Mouse (Mus musculus): ENCODE measurements around the gene Sgip1. TPM values are rescaled to one million over a fixed set of nuclear protein-coding genes. Genes with fewer than 3 reads are reported as not detected.

Gene Sgip1
- polyA plus RNA-seq, 1 experiment from 2014 or later: 21.6 TPM

- no peaks in the 10 kb centered on the region for H3K9me3 ChIP-seq (replicated peaks; ENCODE audit: control insufficient read depth, low read length)
- DNase-seq (ENCODE audit: low spot score): no peak
- no peaks in the 10 kb centered on the region for H3K27me3 ChIP-seq (replicated peaks; ENCODE audit: control insufficient read depth, insufficient read depth, low read length)
- no peak overlapping the region for H3K27ac ChIP-seq (ENCODE audit: low read depth, low read length)
- no peaks in the 10 kb centered on the region for H3K4me1 ChIP-seq (ENCODE audit: control insufficient read depth, insufficient read depth, low read length)
- WGBS: 91% methylated on average over 14 of the region's 14 CpGs
- H3K4me3 ChIP-seq (ENCODE audit: low read depth, low read length): no peak overlapping the region
- H3K4me2 ChIP-seq (ENCODE audit: low read length): no peak overlapping the region
- H3K36me3 ChIP-seq (ENCODE audit: control insufficient read depth, insufficient read depth, low read length): no peaks in the 10 kb centered on the region; the same call in 1 of the 2 replicates
- no peak overlapping the region for H3K9ac ChIP-seq (ENCODE audit: low read length)
- no peak for ATAC-seq
Observed at GRCm38 (mm10) chr4:102887770-102888689, 146.9 kb downstream of the Sgip1 start.

- Histone ChIP-seq H3K4me1 (ENCODE audit: control insufficient read depth, insufficient read depth, low read length) (no peaks in the 10 kb centered on the region), H3K4me2 (ENCODE audit: low read length) (no peak overlapping the region)
- WGBS: 98% methylated on average over 2 of the region's 2 CpGs
Observed at GRCm38 (mm10) chr4:102895866-102896265, 154.8 kb downstream of the Sgip1 start.

GRCm38 (mm10) chr4:102898987-102899386 lies 157.9 kb downstream of the Sgip1 start:
- Histone ChIP-seq H3K4me3 (ENCODE audit: low read depth, low read length) (no peak overlapping the region), H3K4me1 (ENCODE audit: control insufficient read depth, insufficient read depth, low read length) (no peaks in the 10 kb centered on the region), H3K4me2 (ENCODE audit: low read length) (no peak overlapping the region), H3K9me3 (replicated peaks; ENCODE audit: control insufficient read depth, low read length) (peaks cover 7% of the 10 kb centered on the region; the same call in 1 of the 2 replicates), H3K27me3 (replicated peaks; ENCODE audit: control insufficient read depth, insufficient read depth, low read length) (no peaks in the 10 kb centered on the region), H3K9ac (ENCODE audit: low read length) (no peak overlapping the region), H3K36me3 (ENCODE audit: control insufficient read depth, insufficient read depth, low read length) (no peaks in the 10 kb centered on the region), H3K27ac (ENCODE audit: low read depth, low read length) (no peak overlapping the region)
- 78% methylated on average over 4 of the region's 4 CpGs for WGBS
- ATAC-seq: no peak
- no peak for DNase-seq (ENCODE audit: low spot score)

More at GRCm38 (mm10) chr4:102895866-102896265, 154.8 kb downstream of the Sgip1 start:
- Histone ChIP-seq H3K27ac (ENCODE audit: low read depth, low read length) (no peak overlapping the region), H3K9me3 (replicated peaks; ENCODE audit: control insufficient read depth, low read length) (peaks cover 7% of the 10 kb centered on the region; the same call in 1 of the 2 replicates), H3K27me3 (replicated peaks; ENCODE audit: control insufficient read depth, insufficient read depth, low read length) (no peaks in the 10 kb centered on the region), H3K4me3 (ENCODE audit: low read depth, low read length) (no peak overlapping the region), H3K9ac (ENCODE audit: low read length) (no peak overlapping the region), H3K36me3 (ENCODE audit: control insufficient read depth, insufficient read depth, low read length) (no peaks in the 10 kb centered on the region)
- DNase-seq (ENCODE audit: low spot score) (no peak), ATAC-seq (no peak)

GRCm38 (mm10) chr4:102899683-102900082 lies 158.6 kb downstream of the Sgip1 start:
- ATAC-seq: no peak
- H3K9me3 ChIP-seq (replicated peaks; ENCODE audit: control insufficient read depth, low read length): peaks cover 7% of the 10 kb centered on the region; the same call in 1 of the 2 replicates
- H3K4me2 ChIP-seq (ENCODE audit: low read length): no peak overlapping the region
- DNase-seq (ENCODE audit: low spot score): no peak
- no peaks in the 10 kb centered on the region for H3K36me3 ChIP-seq (ENCODE audit: control insufficient read depth, insufficient read depth, low read length)
- no peak overlapping the region for H3K4me3 ChIP-seq (ENCODE audit: low read depth, low read length)
- H3K9ac ChIP-seq (ENCODE audit: low read length): no peak overlapping the region
- H3K27me3 ChIP-seq (replicated peaks; ENCODE audit: control insufficient read depth, insufficient read depth, low read length): no peaks in the 10 kb centered on the region
- no peak overlapping the region for H3K27ac ChIP-seq (ENCODE audit: low read depth, low read length)
- no peaks in the 10 kb centered on the region for H3K4me1 ChIP-seq (ENCODE audit: control insufficient read depth, insufficient read depth, low read length)
- WGBS: 95% methylated on average over 5 of the region's 5 CpGs

- peaks cover 7% of the 10 kb centered on the region; the same call in 1 of the 2 replicates for H3K9me3 ChIP-seq (replicated peaks; ENCODE audit: control insufficient read depth, low read length)
- no peaks in the 10 kb centered on the region for H3K4me1 ChIP-seq (ENCODE audit: control insufficient read depth, insufficient read depth, low read length)
- H3K4me3 ChIP-seq (ENCODE audit: low read depth, low read length): no peak overlapping the region
- no peak for ATAC-seq
- H3K27ac ChIP-seq (ENCODE audit: low read depth, low read length): no peak overlapping the region
- no peak for DNase-seq (ENCODE audit: low spot score)
- WGBS: 89% methylated on average over 6 of the region's 6 CpGs
- H3K9ac ChIP-seq (ENCODE audit: low read length): no peak overlapping the region
- H3K4me2 ChIP-seq (ENCODE audit: low read length): no peak overlapping the region
- H3K27me3 ChIP-seq (replicated peaks; ENCODE audit: control insufficient read depth, insufficient read depth, low read length): no peaks in the 10 kb centered on the region
- H3K36me3 ChIP-seq (ENCODE audit: control insufficient read depth, insufficient read depth, low read length): no peaks in the 10 kb centered on the region
Observed at GRCm38 (mm10) chr4:102900166-102900565, 159.1 kb downstream of the Sgip1 start.

- Histone ChIP-seq H3K9me3 (replicated peaks; ENCODE audit: control insufficient read depth, low read length) (no peaks in the 10 kb centered on the region), H3K27ac (ENCODE audit: low read depth, low read length) (no peak overlapping the region), H3K4me1 (ENCODE audit: control insufficient read depth, insufficient read depth, low read length) (no peaks in the 10 kb centered on the region), H3K4me2 (ENCODE audit: low read length) (no peak overlapping the region), H3K36me3 (ENCODE audit: control insufficient read depth, insufficient read depth, low read length) (no peaks in the 10 kb centered on the region), H3K9ac (ENCODE audit: low read length) (no peak overlapping the region), H3K4me3 (ENCODE audit: low read depth, low read length) (no peak overlapping the region), H3K27me3 (replicated peaks; ENCODE audit: control insufficient read depth, insufficient read depth, low read length) (no peaks in the 10 kb centered on the region)
- no peak for ATAC-seq
- DNase-seq (ENCODE audit: low spot score): no peak
- WGBS: 90% methylated on average over 7 of the region's 7 CpGs
Observed at GRCm38 (mm10) chr4:102907843-102908427, 166.8 kb downstream of the Sgip1 start.

- WGBS: 95% methylated on average over 4 of the region's 4 CpGs
Observed at GRCm38 (mm10) chr4:102910191-102910590, 169.1 kb downstream of the Sgip1 start.

GRCm38 (mm10) chr4:102913176-102913575 lies 172.1 kb downstream of the Sgip1 start:
- DNase-seq (ENCODE audit: low spot score): no peak
- no peak overlapping the region for H3K27ac ChIP-seq (ENCODE audit: low read depth, low read length)
- no peak overlapping the region for H3K4me2 ChIP-seq (ENCODE audit: low read length)
- H3K4me1 ChIP-seq (ENCODE audit: control insufficient read depth, insufficient read depth, low read length): no peaks in the 10 kb centered on the region
- no peaks in the 10 kb centered on the region for H3K9me3 ChIP-seq (replicated peaks; ENCODE audit: control insufficient read depth, low read length)
- no peak for ATAC-seq
- H3K9ac ChIP-seq (ENCODE audit: low read length): no peak overlapping the region
- H3K27me3 ChIP-seq (replicated peaks; ENCODE audit: control insufficient read depth, insufficient read depth, low read length): no peaks in the 10 kb centered on the region
- no peak overlapping the region for H3K4me3 ChIP-seq (ENCODE audit: low read depth, low read length)
- 0 out of 2 replicates have a peak, but pooled peaks cover 6% of the 10 kb centered on the region for H3K36me3 ChIP-seq (ENCODE audit: control insufficient read depth, insufficient read depth, low read length)
- 93% methylated on average over 3 of the region's 3 CpGs for WGBS

More at GRCm38 (mm10) chr4:102910191-102910590, 169.1 kb downstream of the Sgip1 start:
- no peaks in the 10 kb centered on the region for H3K9me3 ChIP-seq (replicated peaks; ENCODE audit: control insufficient read depth, low read length)
- 0 out of 2 replicates have a peak, but pooled peaks cover 6% of the 10 kb centered on the region for H3K36me3 ChIP-seq (ENCODE audit: control insufficient read depth, insufficient read depth, low read length)
- H3K9ac ChIP-seq (ENCODE audit: low read length): no peak overlapping the region
- DNase-seq (ENCODE audit: low spot score) (no peak), ATAC-seq (no peak)
- no peaks in the 10 kb centered on the region for H3K27me3 ChIP-seq (replicated peaks; ENCODE audit: control insufficient read depth, insufficient read depth, low read length)
- H3K27ac ChIP-seq (ENCODE audit: low read depth, low read length): no peak overlapping the region
- no peak overlapping the region for H3K4me3 ChIP-seq (ENCODE audit: low read depth, low read length)
- no peak overlapping the region for H3K4me2 ChIP-seq (ENCODE audit: low read length)
- H3K4me1 ChIP-seq (ENCODE audit: control insufficient read depth, insufficient read depth, low read length): no peaks in the 10 kb centered on the region
